Mouse (Mus musculus) ES-Bruce4 (cell line): ENCODE data around the gene Gm1110. TPM values are rescaled to one million over a fixed set of nuclear protein-coding genes. Genes with fewer than 3 reads are reported as not detected.
"Not testable (repeated sequence)": the region's sequence is repeated elsewhere in the genome, so short reads cannot be mapped to it uniquely, and the experiment has no call there.

Experiments used
- H3K27ac ChIP-seq: 2 replicates; pipeline ENCODE4 v1.5.1; 2012; ENCODE audit warnings: low read length, inconsistent platforms; ENCODE audit not compliant: insufficient read depth
- H3K27me3 ChIP-seq: 2 replicates; pipeline ENCODE4 v1.6.1; 2012; ENCODE audit warnings: mild to moderate bottlenecking, low read length, inconsistent platforms; ENCODE audit not compliant: control insufficient read depth, poor library complexity, insufficient read depth, severe bottlenecking
- H3K36me3 ChIP-seq: 2 replicates; pipeline ENCODE4 v1.6.1; 2012; ENCODE audit warnings: inconsistent platforms, mild to moderate bottlenecking, low read length, moderate library complexity; ENCODE audit not compliant: control insufficient read depth, poor library complexity, insufficient read depth, severe bottlenecking
- H3K4me1 ChIP-seq: one replicate; pipeline ENCODE4 v1.8.1; 2011; ENCODE audit warnings: low read length; ENCODE audit not compliant: control insufficient read depth, insufficient read depth
- H3K4me3 ChIP-seq: 2 replicates; pipeline ENCODE4 v1.5.1; 2011; ENCODE audit warnings: low read depth, mild to moderate bottlenecking, low read length
- H3K9ac ChIP-seq: 2 replicates; pipeline ENCODE4 v1.6.1; 2012; ENCODE audit warnings: low read depth, mild to moderate bottlenecking, inconsistent platforms; ENCODE audit not compliant: poor library complexity, severe bottlenecking
- H3K9me3 ChIP-seq: replicated peaks from 2 replicates; pipeline ENCODE4 v1.6.1; 2012; ENCODE audit warnings: mild to moderate bottlenecking, low read length, inconsistent platforms; ENCODE audit not compliant: control insufficient read depth, poor library complexity, insufficient read depth, severe bottlenecking
- CTCF ChIP-seq: IDR thresholded peaks from one replicate; pipeline ENCODE4 v1.8.1; 2011; ENCODE audit warnings: low read depth, low read length
- EP300 ChIP-seq: IDR thresholded peaks from 2 replicates; pipeline ENCODE4 v1.6.1; 2011; ENCODE audit warnings: low read depth, low read length; ENCODE audit not compliant: insufficient read depth
- POLR2A ChIP-seq: IDR thresholded peaks from one replicate; pipeline ENCODE4 v1.8.1; 2011; ENCODE audit warnings: low read length; ENCODE audit not compliant: insufficient read depth
- polyA plus RNA-seq: library from polyadenylated mRNA; stranded (reverse); fragments of >200 nt; gene quantifications from 2 replicates; pipeline ENCODE4 v1.2.4, GENCODE M21; 2011; ENCODE audit warnings: low read depth; ENCODE audit not compliant: missing spikeins, insufficient read depth, insufficient read length

Gene Gm1110
- not detected in 2 replicates for polyA plus RNA-seq

DNA sequence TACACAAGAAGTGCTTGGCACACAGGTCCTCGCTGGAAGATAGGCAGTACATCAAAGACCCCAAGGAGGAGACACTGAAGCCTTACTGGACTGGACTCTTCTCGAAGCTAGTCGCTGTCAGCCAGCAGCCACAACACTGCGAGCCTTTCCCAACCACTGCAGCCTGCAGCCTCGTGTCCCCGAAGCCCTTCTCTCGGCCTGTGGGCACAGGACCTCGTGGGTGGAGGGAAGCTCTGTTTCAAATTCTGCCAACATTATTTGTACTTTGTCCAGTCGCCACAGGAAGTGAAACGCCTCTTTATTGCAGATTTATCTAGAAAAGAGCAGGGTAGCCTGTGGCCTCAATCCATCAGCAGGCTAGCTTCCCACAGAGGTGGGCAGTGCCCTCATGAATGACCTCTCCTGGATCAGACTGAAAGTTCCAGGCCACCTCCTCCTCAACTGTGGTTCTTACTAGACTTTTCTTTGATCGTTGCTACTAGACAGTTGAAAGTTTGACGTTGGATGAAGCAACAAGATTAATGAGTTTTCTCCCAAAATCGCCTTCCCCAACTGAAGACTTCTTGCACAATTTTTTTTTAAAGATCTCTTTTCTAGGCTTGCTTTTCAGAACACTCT lies at the start of gene Gm1110:
Gene Gm1110, minus strand, starts transcription at position 203 of the 618 bp plus-strand sequence.
- H3K4me3 ChIP-seq, result no peak within 1 kb of the TSS
- no peaks in the 10 kb centered on the region for H3K27me3 ChIP-seq
- no peak within 1 kb of the TSS for H3K27ac ChIP-seq
- no peak within 1 kb of the TSS for H3K9ac ChIP-seq
- no peak for TF ChIP-seq CTCF
- TF ChIP-seq EP300, result no peak
- TF ChIP-seq POLR2A, result no peak
- H3K36me3 ChIP-seq, result no peaks in the 10 kb centered on the region
- no peaks in the 10 kb centered on the region for H3K9me3 ChIP-seq
- no peaks in the 10 kb centered on the region for H3K4me1 ChIP-seq

DNA sequence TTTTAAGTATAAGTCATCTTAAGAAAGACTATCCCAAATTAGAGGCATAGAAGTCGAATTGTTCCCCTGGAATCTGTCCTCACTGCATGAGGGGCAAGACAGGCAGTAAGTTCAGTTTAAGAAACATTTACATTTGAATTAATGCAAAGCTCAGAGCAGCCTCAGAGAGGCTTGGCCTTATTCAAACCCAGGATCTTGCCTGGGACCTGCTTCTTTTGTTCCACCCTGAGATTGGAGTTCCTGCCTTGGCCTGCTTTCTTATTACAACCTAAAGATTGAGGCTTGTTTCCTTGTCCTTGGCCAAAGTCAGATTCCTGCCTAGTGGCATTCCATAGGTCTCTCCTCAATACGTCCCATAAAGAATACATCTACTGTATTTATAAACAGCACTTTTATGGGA lies 24.9 kb upstream of the Gm1110 start:
- no peak overlapping the region for H3K4me3 ChIP-seq
- peak overlapping the region; percentile 99 for H3K27ac ChIP-seq
- H3K27me3 ChIP-seq, result no peaks in the 10 kb centered on the region
- peak; percentile 68; the same call in 1 of the 2 replicates for TF ChIP-seq EP300
- TF ChIP-seq CTCF, result no peak
- peaks cover 36% of the 10 kb centered on the region for H3K9me3 ChIP-seq
- peak overlapping the region; percentile 29; the same call in 1 of the 2 replicates for H3K9ac ChIP-seq
- no peaks in the 10 kb centered on the region for H3K36me3 ChIP-seq
- H3K4me1 ChIP-seq, result no peaks in the 10 kb centered on the region

DNA sequence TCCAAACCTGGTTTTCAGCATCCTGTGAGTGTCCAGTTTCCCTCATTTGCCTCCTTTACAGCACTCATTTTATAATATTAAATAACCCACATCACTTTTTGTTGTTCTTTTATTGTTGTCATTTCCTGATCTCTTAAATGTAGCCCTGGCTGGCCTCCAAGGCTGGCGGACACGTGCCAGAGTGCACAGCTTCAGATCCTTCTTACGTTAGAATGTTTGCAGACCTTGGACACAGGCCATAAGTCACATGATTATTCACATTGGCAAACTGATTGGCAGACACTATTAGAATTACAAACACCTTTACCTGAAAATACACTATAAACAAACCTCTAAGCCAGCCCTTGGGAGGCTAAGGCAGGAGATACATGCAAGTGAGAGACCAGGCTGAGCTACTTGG lies 1.2 kb upstream of the Gm1110 start:
- no peak for TF ChIP-seq CTCF
- no peaks in the 10 kb centered on the region for H3K4me1 ChIP-seq
- no peak overlapping the region for H3K4me3 ChIP-seq
- H3K9me3 ChIP-seq, result no peaks in the 10 kb centered on the region
- no peaks in the 10 kb centered on the region for H3K36me3 ChIP-seq
- no peaks in the 10 kb centered on the region for H3K27me3 ChIP-seq
- no peak overlapping the region for H3K27ac ChIP-seq
- H3K9ac ChIP-seq, result no peak overlapping the region

GRCm38 (mm10) chr9:26919778-26920177 lies 3.1 kb downstream of the Gm1110 start:
- Histone ChIP-seq H3K27ac (no peak overlapping the region), H3K36me3 (no peaks in the 10 kb centered on the region), H3K9ac (no peak overlapping the region), H3K9me3 (no peaks in the 10 kb centered on the region), H3K4me1 (no peaks in the 10 kb centered on the region), H3K27me3 (no peaks in the 10 kb centered on the region), H3K4me3 (no peak overlapping the region)
- TF ChIP-seq POLR2A, result no peak
- no peak for TF ChIP-seq CTCF
- TF ChIP-seq EP300, result no peak

GRCm38 (mm10) chr9:26913150-26913549 lies 9.8 kb downstream of the Gm1110 start:
- Histone ChIP-seq H3K9me3 (no peaks in the 10 kb centered on the region), H3K4me1 (no peaks in the 10 kb centered on the region), H3K36me3 (no peaks in the 10 kb centered on the region), H3K4me3 (no peak overlapping the region), H3K9ac (no peak overlapping the region), H3K27me3 (no peaks in the 10 kb centered on the region), H3K27ac (no peak overlapping the region)
- no peak for TF ChIP-seq EP300
- no peak for TF ChIP-seq POLR2A
- no peak for TF ChIP-seq CTCF

DNA sequence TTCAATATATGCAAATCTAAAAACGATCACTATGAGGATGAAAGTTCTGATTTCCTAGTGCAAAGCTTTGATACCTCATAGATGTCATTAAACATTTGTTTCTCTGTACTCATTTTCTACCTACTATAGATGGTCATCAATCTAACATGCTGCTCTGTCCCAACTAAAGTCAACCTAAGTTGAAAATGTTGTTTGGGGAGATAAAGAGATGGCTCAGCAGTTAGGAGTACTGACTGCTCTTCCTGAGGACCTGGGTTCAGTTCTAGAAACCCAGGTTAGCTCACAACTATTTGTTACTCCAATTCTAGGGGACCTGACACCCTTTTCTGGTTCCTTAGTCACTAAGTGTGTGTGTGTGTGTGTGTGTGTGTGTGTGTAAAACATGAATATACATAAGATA lies 11.7 kb downstream of the Gm1110 start:
- no peak overlapping the region for H3K27ac ChIP-seq
- no peak for TF ChIP-seq POLR2A
- TF ChIP-seq EP300, result no peak
- no peak for TF ChIP-seq CTCF

GRCm38 (mm10) chr9:26869856-26870255 lies 53.1 kb downstream of the Gm1110 start:
- not testable (repeated sequence) for H3K4me3 ChIP-seq, H3K9ac ChIP-seq, H3K27me3 ChIP-seq, H3K4me1 ChIP-seq, H3K36me3 ChIP-seq
- Histone ChIP-seq H3K27ac (peak overlapping the region; percentile 88), H3K9me3 (peaks cover 14% of the 10 kb centered on the region)

More for the DNA sequence above, 11.7 kb downstream of the Gm1110 start:
- Histone ChIP-seq H3K36me3 (no peaks in the 10 kb centered on the region), H3K9ac (no peak overlapping the region), H3K4me1 (no peaks in the 10 kb centered on the region), H3K27me3 (no peaks in the 10 kb centered on the region), H3K4me3 (no peak overlapping the region), H3K9me3 (no peaks in the 10 kb centered on the region)
